Mouse (Mus musculus) lung, postnatal 10 days (tissue): ENCODE measurements around the gene Ulk4.
"Not testable (repeated sequence)": the region's sequence is repeated elsewhere in the genome, so short reads cannot be mapped to it uniquely, and the experiment has no call there.

ENCODE experiments used
- DNase-seq: peaks from one replicate; pipeline ENCODE4 v3.0.0; 2021

Ulk4 gene

GRCm38 (mm10) chr9:121059286-121059685 lies 217.7 kb downstream of the Ulk4 start:
- DNase-seq: peak; percentile 30

- DNase-seq: peak; percentile 59
These were observed 218.5 kb downstream of the Ulk4 start for GRCm38 (mm10) chr9:121058538-121058937.

DNA sequence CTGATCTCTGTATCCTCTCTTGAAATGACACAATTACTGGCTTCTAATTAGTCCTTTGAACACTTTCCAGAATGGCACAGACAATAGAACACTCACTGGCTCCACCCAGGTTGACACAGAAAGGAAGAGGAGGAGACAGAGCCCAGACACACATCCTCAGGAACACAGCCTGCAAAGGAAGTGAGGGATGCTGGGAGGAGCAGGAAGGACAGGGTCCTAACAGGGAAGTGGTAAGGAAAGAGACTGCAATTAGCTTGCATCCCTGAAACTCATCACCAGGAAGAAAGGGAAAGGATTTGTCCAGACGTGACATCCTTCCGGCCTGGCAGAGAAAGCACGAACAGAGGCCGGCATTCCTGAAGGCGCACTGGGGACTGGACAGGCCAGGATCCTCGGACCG lies 218.9 kb downstream of the Ulk4 start:
- peak; percentile 72 for DNase-seq

DNA sequence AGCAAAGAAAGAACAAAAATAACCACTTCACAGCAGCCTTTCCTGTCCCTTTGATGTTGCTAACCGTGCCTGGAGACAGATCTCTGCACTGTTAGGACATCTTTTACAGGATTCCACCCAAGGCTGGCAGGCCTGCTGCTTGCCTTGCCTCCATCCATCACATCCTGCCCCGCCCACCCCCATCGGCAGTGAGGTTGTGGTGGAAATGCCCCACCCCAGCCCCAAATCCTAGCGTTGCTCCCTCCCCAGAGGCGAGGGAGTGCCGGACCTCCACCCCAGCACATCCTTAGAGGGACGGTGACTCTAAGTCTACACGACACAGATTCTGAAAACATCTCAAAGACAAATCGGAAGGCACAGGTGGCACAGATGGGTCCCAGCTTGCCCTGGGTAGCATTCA lies 219.6 kb downstream of the Ulk4 start:
- peak; percentile 66 for DNase-seq

- DNase-seq: no peak
These were observed 220.5 kb downstream of the Ulk4 start for GRCm38 (mm10) chr9:121056526-121056925.

DNA sequence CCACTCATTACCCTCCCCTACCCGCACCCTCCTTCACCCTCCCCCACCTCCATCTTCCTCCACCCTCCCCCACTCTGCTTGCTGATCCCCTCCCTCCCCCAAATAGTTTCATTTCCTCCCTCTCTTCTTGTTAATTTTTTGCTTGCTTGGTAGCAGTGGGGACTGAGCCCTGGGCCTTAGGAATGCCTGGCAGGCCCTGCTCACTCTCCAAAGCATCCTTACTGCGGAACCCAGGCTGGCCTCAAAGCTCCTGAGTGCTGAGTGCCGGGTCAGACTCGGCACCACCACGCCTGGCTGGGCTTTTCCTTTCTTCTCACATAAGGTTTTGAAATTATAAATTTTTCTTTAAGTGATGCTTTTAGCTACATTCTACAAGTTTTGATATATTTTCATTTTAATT lies 221.0 kb downstream of the Ulk4 start:
- DNase-seq: no peak

GRCm38 (mm10) chr9:121045657-121046056 lies 231.3 kb downstream of the Ulk4 start:
- not testable (repeated sequence) for DNase-seq

GRCm38 (mm10) chr9:121044471-121045206 lies 232.4 kb downstream of the Ulk4 start:
- DNase-seq: no peak

GRCm38 (mm10) chr9:121043021-121043420 lies 234.0 kb downstream of the Ulk4 start:
- no peak for DNase-seq

GRCm38 (mm10) chr9:121038396-121038795 lies 238.6 kb downstream of the Ulk4 start:
- DNase-seq: no peak

- DNase-seq: no peak
These were observed 239.0 kb downstream of the Ulk4 start for GRCm38 (mm10) chr9:121037975-121038374.

DNA sequence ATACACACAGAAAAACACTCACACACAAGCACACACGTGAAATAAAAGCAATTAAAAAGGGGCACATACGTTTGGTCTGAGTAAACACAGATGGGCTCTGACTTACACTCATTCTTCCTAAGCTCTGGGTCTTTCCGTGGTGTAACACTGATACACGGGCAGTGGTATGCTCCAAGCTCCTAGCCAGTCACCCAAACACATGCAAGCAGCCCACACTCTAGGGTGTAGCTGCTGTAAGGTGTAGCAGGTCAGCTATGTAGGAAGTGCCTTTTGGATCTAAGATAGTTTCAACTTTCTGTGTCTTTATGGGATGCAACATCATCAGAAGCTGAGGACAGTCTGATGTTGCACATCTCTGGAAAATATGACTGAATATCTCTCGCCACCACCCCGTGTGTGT lies 241.7 kb downstream of the Ulk4 start:
- DNase-seq: no peak

DNA sequence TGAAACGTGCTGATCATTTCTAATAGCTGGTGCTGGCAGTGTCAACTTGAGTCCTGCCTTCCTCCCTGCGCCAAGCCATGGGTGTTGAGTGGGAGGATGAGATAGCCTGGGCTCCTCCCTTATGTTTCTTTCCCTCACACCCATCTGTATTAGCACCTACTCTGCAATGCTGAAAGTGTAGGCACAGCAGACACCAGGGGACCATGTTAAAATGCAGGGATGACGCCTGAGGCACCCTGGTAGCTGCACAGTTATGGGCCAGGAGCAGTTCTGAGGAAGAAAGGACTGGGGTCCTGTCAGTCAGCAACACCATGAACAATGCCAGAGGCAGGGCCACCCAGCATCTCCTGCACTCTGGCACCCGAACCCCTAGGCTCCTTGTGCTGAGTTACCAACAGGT lies 243.4 kb downstream of the Ulk4 start:
- no peak for DNase-seq

DNA sequence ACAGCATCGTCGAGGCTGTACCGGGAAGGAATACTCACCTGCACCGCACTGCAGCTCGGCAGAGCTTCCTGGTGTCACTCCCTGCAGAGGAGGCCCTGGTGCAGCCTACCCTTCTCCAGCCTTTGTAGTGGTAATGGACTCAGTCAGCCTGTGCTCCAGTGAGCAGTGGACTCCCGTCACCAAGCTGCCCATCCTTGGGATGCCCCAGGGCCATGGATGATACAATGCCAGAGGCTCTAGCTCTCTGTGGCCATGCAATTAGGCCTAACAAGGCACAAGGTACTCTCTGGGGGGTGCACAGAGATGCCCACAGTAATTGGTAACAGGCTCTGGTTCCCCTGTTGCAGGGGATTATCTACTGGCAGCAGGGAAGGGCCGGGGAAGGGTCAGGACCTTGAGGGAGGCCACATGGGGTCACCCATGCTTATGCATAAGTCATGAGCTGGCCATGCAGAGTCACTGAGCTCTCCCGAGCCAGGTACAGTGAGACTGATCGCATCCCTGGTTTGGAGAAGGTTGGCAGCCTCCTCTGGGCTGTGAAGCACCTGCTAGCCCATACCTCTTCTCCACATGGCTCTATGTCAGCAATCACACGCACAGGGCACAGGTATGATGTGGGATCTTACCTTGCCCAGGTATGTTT lies 244.6 kb downstream of the Ulk4 start:
- DNase-seq: no peak

DNA sequence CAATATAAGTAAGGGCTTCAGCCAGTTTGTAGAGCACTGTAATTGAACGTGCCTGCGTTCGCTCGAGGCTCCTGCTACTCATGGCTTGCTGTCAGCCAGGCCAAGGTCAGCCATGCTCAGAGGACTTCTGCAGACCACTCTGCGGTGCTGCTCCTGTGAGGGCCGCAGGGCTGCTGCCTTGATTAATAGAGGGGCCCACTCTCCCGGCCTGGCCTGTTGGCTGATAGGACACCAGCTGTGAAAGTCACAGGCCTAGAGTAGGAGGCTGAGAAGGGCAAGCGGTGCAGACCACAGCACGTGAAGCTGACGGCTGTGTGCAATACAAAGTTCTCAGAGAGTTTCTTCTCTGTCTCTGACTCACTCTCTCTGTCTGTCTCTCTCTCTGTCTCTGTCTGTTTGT lies 246.0 kb downstream of the Ulk4 start:
- no peak for DNase-seq

GRCm38 (mm10) chr9:121029786-121030185 lies 247.2 kb downstream of the Ulk4 start:
- DNase-seq: no peak

GRCm38 (mm10) chr9:121023526-121024264 lies 253.3 kb downstream of the Ulk4 start:
- DNase-seq: no peak

DNA sequence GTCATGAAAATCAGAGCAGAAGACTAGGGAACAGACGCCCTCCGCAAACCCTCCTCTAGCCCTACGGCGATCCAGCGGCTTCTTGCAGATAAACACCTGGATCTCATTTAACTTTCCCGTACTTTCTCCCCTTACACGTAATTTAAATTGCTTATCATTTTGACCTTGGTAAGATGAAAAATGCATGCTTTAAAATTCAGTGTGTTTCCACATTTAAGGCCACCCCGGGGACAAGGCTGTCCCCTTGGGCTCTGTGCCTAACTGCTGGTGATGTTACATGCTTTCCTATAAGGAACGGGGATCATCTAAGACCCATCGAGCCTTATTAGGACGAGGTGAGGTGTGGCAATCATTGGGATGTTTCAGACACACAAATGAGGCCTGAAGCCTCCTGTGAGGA lies 256.6 kb downstream of the Ulk4 start:
- DNase-seq: no peak

- no peak for DNase-seq
These were observed 257.1 kb downstream of the Ulk4 start for GRCm38 (mm10) chr9:121019932-121020331.

DNA sequence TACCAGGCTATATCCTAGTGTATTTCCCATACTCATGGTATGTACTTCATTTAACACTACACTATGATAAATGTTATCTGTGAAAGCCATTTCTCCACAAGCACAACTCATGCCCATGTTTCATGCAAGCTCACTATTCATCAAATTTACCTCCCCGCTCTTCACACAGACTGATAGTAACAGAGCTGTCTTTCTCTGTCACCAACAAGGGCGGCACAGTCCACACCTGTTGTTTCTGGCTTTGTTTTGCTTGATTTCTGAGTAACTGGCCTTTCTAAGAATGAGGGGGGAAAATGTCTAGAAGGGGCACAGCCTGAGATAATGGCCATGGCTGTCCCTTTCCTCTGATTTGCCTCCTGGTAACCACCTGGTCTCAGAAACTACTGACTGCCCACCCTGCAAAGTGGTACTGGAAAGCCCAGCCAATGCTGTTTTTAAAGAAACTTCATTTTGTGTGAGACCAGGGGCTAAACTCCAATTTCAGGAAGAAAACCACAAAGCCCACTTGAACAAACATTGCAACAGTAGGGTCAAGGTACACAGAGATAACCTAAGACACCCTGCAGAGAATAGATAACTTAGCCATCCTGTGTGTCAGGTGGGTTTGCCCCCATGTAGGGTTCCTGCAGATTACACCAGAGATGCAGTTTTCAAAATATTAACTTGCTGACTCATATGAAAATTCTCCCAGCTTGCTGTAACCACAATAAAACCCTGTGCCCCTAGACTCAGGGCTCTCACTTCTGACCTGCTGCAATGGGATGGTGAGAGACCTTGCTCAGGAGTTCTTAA lies 258.3 kb downstream of the Ulk4 start:
- no peak for DNase-seq

DNA sequence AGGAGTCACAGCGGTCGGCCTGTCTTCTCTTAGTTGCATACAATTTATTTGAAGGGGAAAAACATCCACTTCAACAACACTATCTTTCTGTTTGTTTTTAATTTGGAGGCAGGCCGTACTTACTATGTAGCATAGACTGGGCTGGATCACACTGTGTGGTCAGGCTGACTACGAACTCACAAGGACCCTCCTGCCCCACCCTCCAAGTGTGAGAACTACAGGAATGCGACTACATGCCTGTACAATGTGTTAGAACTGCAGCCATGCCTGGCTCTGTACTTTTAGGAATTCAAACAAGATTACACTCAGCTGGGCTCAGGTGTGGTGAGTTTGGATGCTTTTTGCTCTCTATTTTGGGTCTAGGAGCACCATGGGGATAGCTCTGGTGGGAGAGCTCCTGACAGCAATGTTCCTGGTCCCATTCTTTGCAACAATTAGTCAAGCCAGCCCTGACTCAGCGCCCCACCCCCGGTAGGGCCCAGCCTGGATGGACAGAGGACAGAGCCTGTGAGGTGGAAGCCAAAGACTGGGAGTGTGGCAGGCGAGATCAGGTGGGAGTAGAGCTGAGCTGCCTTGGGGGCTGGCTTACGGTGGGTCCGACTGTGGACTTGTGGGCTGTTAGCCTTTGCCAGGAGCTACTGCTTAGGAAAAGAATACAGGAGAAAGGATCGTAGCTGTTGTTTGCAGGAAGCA lies 261.0 kb downstream of the Ulk4 start:
- DNase-seq: no peak

- no peak for DNase-seq
These were observed 265.5 kb downstream of the Ulk4 start for GRCm38 (mm10) chr9:121011540-121011939.

DNA sequence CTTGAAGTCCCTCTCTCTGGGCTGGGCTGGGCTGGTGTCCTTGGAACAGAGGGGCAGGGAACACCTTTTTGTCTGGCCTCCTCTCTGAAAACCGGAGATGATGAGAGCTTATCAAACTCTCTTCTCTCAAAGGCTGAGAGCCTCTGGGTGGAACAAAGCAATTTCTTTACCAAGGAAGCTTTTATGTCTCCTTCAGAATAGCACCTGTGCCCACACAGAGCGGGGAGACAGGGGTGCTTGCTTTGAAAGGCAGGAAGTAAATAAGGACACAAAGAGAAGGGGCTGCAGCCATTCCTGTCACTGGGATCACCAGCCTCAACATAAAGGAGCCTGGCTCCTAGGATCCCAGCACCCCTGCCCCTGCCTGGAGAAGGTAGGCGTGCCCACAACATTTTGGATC lies 266.5 kb downstream of the Ulk4 start:
- no peak for DNase-seq
